Mouse (Mus musculus) adrenal gland, adult 18-20 months (tissue): ENCODE data around the gene Stard9. TPM values are rescaled to one million over a fixed set of nuclear protein-coding genes. Genes with fewer than 3 reads are reported as not detected.
A peak's percentile ranks its signal among the peaks of the same experiment; 100 is the strongest.

Experiments used
- DNase-seq, 2 experiments: peaks; one replicate each; pipeline ENCODE4 v3.0.0; 2021 to 2022; ENCODE audit warnings: low spot score in 2 of 2
- total RNA-seq, 2 experiments: library from RNA; stranded (reverse); gene quantifications; 1 replicate in 1 of 2; 2 replicates in 1 of 2; pipeline ENCODE4 v1.2.3; 2021

Stard9 gene
- total RNA-seq, 2 experiments from 2014 or later, result 6.2 to 8.0 TPM

GRCm38 (mm10) chr2:120723621-120724020 is 94.7 kb downstream of the Stard9 start:
- no peak for DNase-seq

DNA sequence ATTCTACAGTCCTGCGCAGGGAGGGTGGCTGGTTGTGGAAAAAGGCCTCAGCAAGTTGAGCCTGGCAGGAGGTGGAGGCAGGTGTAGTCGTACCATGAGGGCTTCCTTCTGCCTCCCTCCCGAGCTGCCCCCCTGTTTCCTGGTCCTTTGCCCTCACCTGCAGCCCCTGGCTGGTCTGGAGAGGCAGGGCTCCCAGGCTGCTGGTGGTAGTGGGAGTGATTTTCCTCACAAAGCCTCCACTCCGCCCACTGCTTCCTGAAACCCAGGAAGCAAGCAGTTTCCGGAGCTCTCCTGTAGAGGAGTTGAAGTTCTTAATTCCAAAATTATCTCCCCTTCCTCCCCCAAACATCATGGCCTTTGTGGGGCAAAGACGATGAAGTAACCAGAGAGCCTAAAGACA is 95.3 kb downstream of the Stard9 start:
- DNase-seq, result no peak

DNA sequence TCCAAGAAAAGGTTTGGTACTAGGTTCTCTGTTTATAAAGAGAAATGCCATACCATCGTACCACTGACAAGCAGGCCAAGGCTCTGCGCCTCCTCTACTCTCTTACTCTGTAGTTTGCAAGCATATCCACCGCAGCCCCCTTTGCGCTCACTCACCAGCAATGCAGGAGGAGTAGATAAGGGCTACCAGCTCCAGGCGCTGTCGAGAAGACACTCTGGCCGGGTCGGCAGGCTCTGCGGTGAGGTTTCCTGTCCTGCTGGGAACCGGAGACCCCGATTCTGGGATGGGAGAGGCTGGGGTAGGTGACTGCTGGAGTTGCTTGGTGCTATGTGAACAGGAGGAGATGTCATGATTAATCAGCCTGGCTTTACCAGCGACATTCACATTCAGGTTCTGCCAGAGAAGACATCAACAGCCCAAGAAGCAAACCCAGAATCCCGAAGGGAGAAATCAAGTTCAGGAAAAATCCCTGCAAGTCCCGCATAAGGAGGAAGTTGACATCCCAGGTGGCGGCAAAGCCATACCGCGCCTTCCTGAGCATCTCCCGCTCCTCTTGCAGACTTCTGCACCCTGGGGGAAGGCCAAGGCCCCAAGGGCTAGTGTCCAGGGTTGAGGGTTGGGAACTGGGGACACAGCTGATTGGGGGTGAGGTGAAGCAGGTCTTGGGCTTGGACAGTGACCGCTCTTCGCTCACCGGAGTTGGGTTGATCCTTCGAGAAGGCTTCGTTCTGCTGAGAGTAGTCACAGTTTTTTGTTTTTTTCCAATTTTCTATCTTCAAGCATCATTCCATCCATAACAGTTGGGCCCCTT is 101.1 kb downstream of the Stard9 start:
- no peak for DNase-seq

- no peak for DNase-seq
Measured at GRCm38 (mm10) chr2:120730639-120731166, 101.8 kb downstream of the Stard9 start.

- DNase-seq, result peak; percentile 88 to 89
Measured at GRCm38 (mm10) chr2:120731167-120731862, 102.4 kb downstream of the Stard9 start.

GRCm38 (mm10) chr2:120731877-120732530 is 103.1 kb downstream of the Stard9 start:
- no peak for DNase-seq

GRCm38 (mm10) chr2:120745496-120745895 is 116.6 kb downstream of the Stard9 start:
- DNase-seq, result no peak

DNA sequence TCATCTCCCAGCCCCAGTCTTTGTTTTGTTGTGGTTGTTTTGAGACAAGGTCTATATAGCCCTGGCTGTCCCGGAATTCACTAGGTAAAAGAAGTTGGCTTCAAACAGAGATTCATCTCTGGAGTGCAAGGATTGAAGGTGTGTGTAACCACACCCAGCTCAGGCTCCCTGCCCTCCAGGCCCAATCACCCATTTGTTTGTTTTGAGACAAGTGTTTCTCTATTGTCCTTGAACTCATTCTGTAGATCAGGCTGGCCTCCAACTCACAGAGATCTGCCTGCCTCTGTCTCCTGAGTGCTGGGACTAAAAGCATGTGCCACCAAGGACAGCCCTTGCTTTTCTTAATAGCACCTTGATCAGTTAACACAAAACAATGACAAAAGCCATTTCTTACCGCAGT is 119.1 kb downstream of the Stard9 start:
- no peak for DNase-seq

DNA sequence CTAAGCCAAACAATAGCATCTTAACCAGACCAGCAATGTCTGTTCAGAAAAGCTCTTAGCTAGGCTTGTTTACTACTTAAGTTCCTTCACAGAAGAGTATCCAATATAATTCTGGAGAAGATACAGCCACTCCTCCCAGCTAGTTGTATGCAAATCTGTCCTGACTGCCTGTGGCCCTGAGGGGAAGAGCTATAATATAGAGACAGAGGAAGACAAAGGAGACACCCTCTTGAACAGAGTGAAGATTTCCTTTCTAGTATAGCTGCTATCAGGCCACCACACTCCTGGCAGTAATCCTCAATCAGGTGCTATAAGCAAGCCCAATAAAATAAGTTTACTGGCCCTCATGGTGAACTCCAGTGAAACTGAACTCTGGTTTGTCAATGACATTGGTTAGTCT is 133.0 kb downstream of the Stard9 start:
- no peak for DNase-seq

GRCm38 (mm10) chr2:120770265-120770935 is 141.5 kb downstream of the Stard9 start:
- no peak for DNase-seq

Other genes starting within 250 kb of the Stard9 start
- 10 to 100 TPM; 42.6 to 44.0 TPM for gene Ganc, start 225.2 kb upstream of the Stard9 start, total RNA-seq
- gene Tmem87a, start 225.0 kb upstream of the Stard9 start, total RNA-seq, result 10 to 100 TPM; 37.9 to 49.9 TPM
- under 1 TPM in 1 of 2 experiments, not detected in 1; 0.61 TPM for gene Capn3, start 173.1 kb upstream of the Stard9 start, total RNA-seq
- 100 to 1,000 TPM; 103 to 117 TPM for gene Zfp106, start 65.3 kb upstream of the Stard9 start, total RNA-seq
- gene Snap23, start 61.5 kb upstream of the Stard9 start, total RNA-seq, result 10 to 100 TPM; 62.0 to 63.1 TPM
- gene Haus2, start 19.7 kb upstream of the Stard9 start, total RNA-seq, result 1 to 10 TPM; 9.0 to 9.3 TPM
- 10 to 100 TPM; 12.5 to 12.8 TPM for gene Lrrc57, start 19.6 kb upstream of the Stard9 start, total RNA-seq
- gene Cdan1, start 221.0 kb downstream of the Stard9 start, total RNA-seq, result 10 to 100 TPM; 12.7 to 13.0 TPM
- 10 to 100 TPM; 11.1 to 12.3 TPM for gene Ttbk2, start 221.5 kb downstream of the Stard9 start, total RNA-seq